Mouse (Mus musculus) intestine, postnatal 0 days (tissue): Measurements from ENCODE around the gene Csrnp3. TPM values are rescaled to one million over a fixed set of nuclear protein-coding genes. Genes with fewer than 3 reads are reported as not detected.

ENCODE experiments used
- ATAC-seq: fragments of 200-750 bp; cut with Nextera tagmentation; 2 replicates; pipeline ENCODE4 v1.8.0; 2017; ENCODE audit warnings: mild to moderate bottlenecking, moderate TSS enrichment, moderate library complexity
- H3K27ac ChIP-seq: fragments of 300-500 bp; sonication (generic); 2 replicates; pipeline ENCODE4 v1.5.1; 2014; ENCODE audit warnings: mild to moderate bottlenecking, low read depth, low read length, moderate library complexity
- H3K27me3 ChIP-seq: fragments of 300-500 bp; sonication (generic); replicated peaks from 2 replicates; pipeline ENCODE4 v1.6.1; 2014; ENCODE audit warnings: low read length, mixed read lengths; ENCODE audit not compliant: control insufficient read depth, insufficient read depth
- H3K36me3 ChIP-seq: fragments of 300-500 bp; sonication (generic); 2 replicates; pipeline ENCODE4 v1.6.1; 2014; ENCODE audit warnings: mild to moderate bottlenecking, moderate library complexity; ENCODE audit not compliant: control insufficient read depth, insufficient read depth
- H3K4me1 ChIP-seq: fragments of 300-500 bp; sonication (generic); replicated peaks from 2 replicates; pipeline ENCODE4 v1.6.1; 2014; ENCODE audit warnings: antibody characterized with exemption, low read length, mixed read lengths; ENCODE audit not compliant: control insufficient read depth, insufficient read depth
- H3K4me2 ChIP-seq: fragments of 300-500 bp; sonication (generic); replicated peaks from 2 replicates; pipeline ENCODE4 v1.6.1; 2014; ENCODE audit warnings: low read depth, mild to moderate bottlenecking, moderate library complexity
- H3K4me3 ChIP-seq: fragments of 300-500 bp; sonication (generic); 2 replicates; pipeline ENCODE4 v1.5.1; 2014; ENCODE audit warnings: low read depth, low read length
- H3K9ac ChIP-seq: fragments of 300-500 bp; sonication (generic); 2 replicates; pipeline ENCODE4 v1.6.1; 2014; ENCODE audit warnings: mild to moderate bottlenecking, low read depth, low read length
- H3K9me3 ChIP-seq: fragments of 300-500 bp; sonication (generic); 2 replicates; pipeline ENCODE4 v1.6.1; 2016; ENCODE audit warnings: mixed run types; ENCODE audit not compliant: control insufficient read depth
- CTCF ChIP-seq: sonication (generic); IDR thresholded peaks from 2 replicates; pipeline ENCODE4 v1.5.1; 2016; ENCODE audit warnings: low read depth, mild to moderate bottlenecking, control low read depth, antibody characterized with exemption, moderate library complexity
- WGBS: fragments of 180-500 bp; shearing (Covaris S2); extraction: QIAGEN DNeasy Blood & Tissue Kit; methylation state at CpG from one replicate; pipeline ENCODE4 v1.1.7; 2014; 5-methylcytosine and 5-hydroxymethylcytosine counted together
- polyA plus RNA-seq: library from polyadenylated mRNA; unstranded; fragments of >200 nt; fragmentation: Nextera tagmentation; extraction: Ambion mirVana; gene quantifications from 2 replicates; pipeline ENCODE4 v1.2.1, GENCODE M21; 2015

The Csrnp3 gene
- polyA plus RNA-seq, 1 experiment from 2014 or later: 0.76 TPM

GRCm38 (mm10) chr2:65864778-65865339 lies 19.3 kb downstream of the Csrnp3 start:
- Histone ChIP-seq H3K9ac (no peak overlapping the region), H3K27ac (no peak overlapping the region), H3K4me3 (no peak overlapping the region), H3K27me3 (no peaks in the 10 kb centered on the region), H3K4me2 (no peak overlapping the region), H3K4me1 (no peaks in the 10 kb centered on the region), H3K9me3 (no peaks in the 10 kb centered on the region), H3K36me3 (no peaks in the 10 kb centered on the region)
- no peak for ATAC-seq
- WGBS: 78% methylated on average over 12 of the region's 12 CpGs
- no peak for TF ChIP-seq CTCF

DNA sequence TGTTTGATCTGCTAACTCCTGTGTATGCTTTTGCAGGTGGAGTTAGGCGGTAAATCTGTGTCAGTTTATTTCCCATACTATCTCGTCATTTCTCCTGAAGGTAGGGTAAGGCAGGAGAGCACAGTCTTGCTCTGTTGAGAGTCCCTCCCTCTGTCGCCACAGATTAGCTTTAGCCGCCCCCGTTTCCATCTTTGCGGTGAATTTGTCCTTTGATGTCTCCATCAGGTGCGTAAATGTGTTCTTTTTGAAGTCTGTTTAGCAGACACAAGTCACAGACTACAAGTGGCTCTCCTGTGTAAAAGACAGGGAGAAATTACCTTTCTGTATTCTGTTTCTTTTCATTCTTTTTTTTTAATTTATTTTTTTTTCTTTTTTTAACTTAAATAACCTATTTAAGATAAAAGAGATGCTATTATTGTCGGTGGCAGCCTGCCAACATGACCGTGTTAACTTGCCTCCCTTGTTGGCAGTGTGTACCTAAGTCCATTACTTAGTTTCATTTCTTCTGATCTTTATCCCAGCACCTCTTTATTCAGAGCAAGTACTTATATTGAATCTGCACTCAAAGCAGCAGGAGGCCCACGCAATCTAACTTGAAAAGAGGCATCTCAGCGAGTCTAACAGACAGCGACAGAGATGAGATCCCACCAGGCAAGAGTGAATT lies 25.5 kb downstream of the Csrnp3 start:
- Histone ChIP-seq H3K27ac (no peak overlapping the region), H3K9me3 (no peaks in the 10 kb centered on the region), H3K4me1 (no peaks in the 10 kb centered on the region), H3K4me3 (no peak overlapping the region), H3K27me3 (no peaks in the 10 kb centered on the region), H3K9ac (no peak overlapping the region), H3K36me3 (no peaks in the 10 kb centered on the region), H3K4me2 (no peak overlapping the region)
- 52% methylated on average over 12 of the region's 12 CpGs for WGBS
- ATAC-seq: no peak
- TF ChIP-seq CTCF: no peak

- 71% methylated on average over 3 of the region's 3 CpGs for WGBS
- Histone ChIP-seq H3K9ac (no peak overlapping the region), H3K4me1 (no peaks in the 10 kb centered on the region), H3K4me2 (no peak overlapping the region), H3K9me3 (no peaks in the 10 kb centered on the region), H3K36me3 (no peaks in the 10 kb centered on the region), H3K27me3 (no peaks in the 10 kb centered on the region), H3K27ac (no peak overlapping the region), H3K4me3 (no peak overlapping the region)
- no peak for TF ChIP-seq CTCF
- no peak for ATAC-seq
Measured at GRCm38 (mm10) chr2:65891590-65891989, 46.0 kb downstream of the Csrnp3 start.

GRCm38 (mm10) chr2:65893241-65893640 lies 47.7 kb downstream of the Csrnp3 start:
- no peaks in the 10 kb centered on the region for H3K27me3 ChIP-seq
- H3K9me3 ChIP-seq: no peaks in the 10 kb centered on the region
- WGBS: 76% methylated on average over 8 of the region's 8 CpGs
- H3K4me1 ChIP-seq: no peaks in the 10 kb centered on the region
- ATAC-seq: no peak
- H3K9ac ChIP-seq: no peak overlapping the region
- no peak overlapping the region for H3K27ac ChIP-seq
- no peak overlapping the region for H3K4me3 ChIP-seq
- TF ChIP-seq CTCF: no peak
- no peak overlapping the region for H3K4me2 ChIP-seq
- H3K36me3 ChIP-seq: no peaks in the 10 kb centered on the region

- no peaks in the 10 kb centered on the region for H3K4me1 ChIP-seq
- no peak overlapping the region for H3K4me2 ChIP-seq
- no peaks in the 10 kb centered on the region for H3K9me3 ChIP-seq
- H3K36me3 ChIP-seq: no peaks in the 10 kb centered on the region
- no peak for TF ChIP-seq CTCF
- no peak overlapping the region for H3K27ac ChIP-seq
- no peak for ATAC-seq
- no peaks in the 10 kb centered on the region for H3K27me3 ChIP-seq
- H3K9ac ChIP-seq: no peak overlapping the region
- WGBS: 71% methylated on average over 5 of the region's 5 CpGs
- H3K4me3 ChIP-seq: no peak overlapping the region
Measured at GRCm38 (mm10) chr2:65894299-65894698, 48.7 kb downstream of the Csrnp3 start.

DNA sequence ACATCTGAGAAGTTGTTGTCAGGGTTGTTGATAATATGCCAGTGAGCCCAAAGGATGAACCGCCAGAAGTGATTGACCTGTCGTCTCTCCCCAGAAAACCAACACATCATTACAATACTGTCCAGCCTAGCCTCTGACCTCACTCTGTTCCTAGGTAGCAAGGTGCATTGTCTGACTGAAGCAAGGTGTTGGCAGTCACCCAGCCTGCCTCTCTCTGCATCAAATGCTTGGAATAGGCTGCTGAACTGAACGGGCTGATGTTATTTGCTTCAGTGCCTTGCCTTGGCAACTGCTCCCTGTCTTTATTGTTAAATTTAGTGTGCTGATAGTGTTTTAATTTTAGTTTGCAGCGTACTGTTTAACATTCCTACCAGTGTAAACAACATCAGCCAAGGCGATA lies 51.0 kb downstream of the Csrnp3 start:
- Histone ChIP-seq H3K27me3 (no peaks in the 10 kb centered on the region), H3K4me3 (no peak overlapping the region), H3K4me1 (no peaks in the 10 kb centered on the region), H3K4me2 (no peak overlapping the region; the same call in 1 of the 2 replicates), H3K9ac (no peak overlapping the region), H3K36me3 (no peaks in the 10 kb centered on the region), H3K9me3 (no peaks in the 10 kb centered on the region), H3K27ac (no peak overlapping the region)
- WGBS: 13% methylated on average over 5 of the region's 5 CpGs
- TF ChIP-seq CTCF: no peak
- ATAC-seq: no peak
